ENCODE assay signal across 20 mouse cellular contexts in the genomic region with DNA sequence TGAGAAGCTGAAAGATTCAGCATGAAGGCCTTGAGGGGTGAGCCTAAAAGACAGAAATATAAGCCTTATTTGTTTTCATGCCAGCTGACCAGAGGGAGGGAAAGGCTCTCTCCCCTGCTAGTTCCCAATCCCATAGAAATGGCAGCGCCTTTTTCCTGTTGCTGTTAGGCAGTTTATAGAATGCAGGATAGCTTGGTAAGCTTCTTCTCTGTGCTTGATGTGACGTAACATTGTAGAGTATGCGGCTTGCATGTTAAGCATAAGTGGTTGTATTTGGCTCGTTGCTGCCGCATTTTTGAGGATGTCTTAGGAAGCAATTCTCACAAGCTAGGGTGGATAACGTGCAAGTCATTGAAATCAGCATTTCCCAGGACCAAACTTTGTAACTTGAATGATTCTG.
DNase-seq lines count a peak whose midpoint lies in the region; ATAC-seq and TF ChIP-seq lines count a peak whose summit lies in the region.
"Had no signal": no experiment of that assay in that cellular context is flagged by ENCODE, and none has a peak within 500 bp of the region (broad histone marks: within the 10 kb centered on the region; RNA-seq: fewer than 3 reads in every experiment).

No protein-coding gene starts in this region.

- TF ChIP-seq CTCF in brain, embryonic 14.5 days (IDR thresholded peaks at IDR 0.05; ENCODE audit: borderline replicate concordance, extremely low read depth, insufficient read depth, insufficient read length), result no peak
- TF ChIP-seq CTCF in forebrain, postnatal 0 days (IDR thresholded peaks at IDR 0.05; ENCODE audit: low read depth), result no peak

- no peak overlapping the region for H3K4me2 ChIP-seq in heart, embryonic 13.5 days
- H3K4me2 ChIP-seq in lung, embryonic 16.5 days (ENCODE audit: low read depth, low read length), result no peak overlapping the region
- peak overlapping the region; percentile 38 for H3K4me2 ChIP-seq in forebrain, postnatal 0 days (ENCODE audit: low read depth)
- H3K4me2 ChIP-seq: liver, embryonic 11.5 days had no signal

- H3K4me3 ChIP-seq in heart, embryonic 13.5 days, result no peak overlapping the region
- H3K4me3 ChIP-seq in lung, embryonic 16.5 days (ENCODE audit: low read length), result no peak overlapping the region
- 0 out of 2 replicates have a peak overlapping the region, but pooled peaks have one; percentile 0 for H3K4me3 ChIP-seq in forebrain, postnatal 0 days (ENCODE audit: low read depth, low read length)

- peak overlapping the region; percentile 24; the same call in 1 of the 2 replicates for H3K9ac ChIP-seq in heart, embryonic 13.5 days
- no peak overlapping the region for H3K9ac ChIP-seq in lung, embryonic 16.5 days (ENCODE audit: low read length)
- 0 out of 2 replicates have a peak overlapping the region, but pooled peaks have one; percentile 18 for H3K9ac ChIP-seq in forebrain, postnatal 0 days

- 52% methylated on average over 6 of the region's 6 CpGs for WGBS in heart, embryonic 13.5 days
- 40% methylated on average over 6 of the region's 6 CpGs for WGBS in lung, embryonic 16.5 days
- WGBS in forebrain, postnatal 0 days, result 14% methylated on average over 6 of the region's 6 CpGs

- ATAC-seq in heart, embryonic 13.5 days (ENCODE audit: extremely low read depth, insufficient number of reproducible peaks, low FRiP score, low TSS enrichment), result no peak
- 0 out of 2 replicates have a peak, but pooled peaks have one; percentile 34 for ATAC-seq in lung, embryonic 16.5 days (ENCODE audit: low read depth)
- ATAC-seq in forebrain, postnatal 0 days, result peak; percentile 85
- ATAC-seq in erythroid progenitor cell, adult 5-6 weeks (replicated peaks; ENCODE audit: low FRiP score, poor library complexity, severe bottlenecking), result no peak
- ATAC-seq: intestine, embryonic 16.5 days had no signal

- TF ChIP-seq POLR2A in brain, embryonic 14.5 days (IDR thresholded peaks at IDR 0.05; ENCODE audit: borderline replicate concordance, extremely low read depth, insufficient read depth, insufficient read length, poor library complexity, severe bottlenecking), result no peak

- no peak for DNase-seq in heart, adult 18-20 months
- DNase-seq in lung, postnatal 10 days, result no peak
- DNase-seq in brain, embryonic 14.5 days (ENCODE audit: low read depth), result peak; percentile 73
- peak; percentile 78 for DNase-seq in forebrain, postnatal 0 days
- DNase-seq in adrenal gland, postnatal 36 days, result no peak
- DNase-seq: adrenal gland, adult 2 months; cerebellum, adult 9-11 months; embryo, embryonic 11 days; heart, postnatal 14 days; kidney, postnatal 14 days; left cerebral cortex, postnatal 4 days; lung, postnatal 4 days; retina, postnatal 1 day; thymus, postnatal 14 days had no signal

- no peaks in the 10 kb centered on the region for H3K9me3 ChIP-seq in heart, embryonic 13.5 days
- no peaks in the 10 kb centered on the region for H3K9me3 ChIP-seq in lung, embryonic 16.5 days (ENCODE audit: control insufficient read depth, low read length)
- no peaks in the 10 kb centered on the region for H3K9me3 ChIP-seq in forebrain, postnatal 0 days (ENCODE audit: low read length)

- no peaks in the 10 kb centered on the region for H3K27me3 ChIP-seq in heart, embryonic 13.5 days (replicated peaks)
- no peaks in the 10 kb centered on the region for H3K27me3 ChIP-seq in lung, embryonic 16.5 days (ENCODE audit: control insufficient read depth, insufficient read depth, low read depth, low read length)
- no peaks in the 10 kb centered on the region for H3K27me3 ChIP-seq in forebrain, postnatal 0 days (ENCODE audit: insufficient read depth, low read length)

- peaks cover 36% of the 10 kb centered on the region for H3K4me1 ChIP-seq in heart, embryonic 13.5 days
- H3K4me1 ChIP-seq in lung, embryonic 16.5 days (replicated peaks; ENCODE audit: control insufficient read depth, insufficient read depth, low read length), result peaks cover 17% of the 10 kb centered on the region
- peaks cover 15% of the 10 kb centered on the region; the same call in 1 of the 2 replicates for H3K4me1 ChIP-seq in forebrain, postnatal 0 days (ENCODE audit: insufficient read depth)

- H3K36me3 ChIP-seq in heart, embryonic 13.5 days, result 0 out of 2 replicates have a peak, but pooled peaks cover 2% of the 10 kb centered on the region
- H3K36me3 ChIP-seq in lung, embryonic 16.5 days (ENCODE audit: control insufficient read depth, insufficient read depth, low read length), result no peaks in the 10 kb centered on the region
- no peaks in the 10 kb centered on the region for H3K36me3 ChIP-seq in forebrain, postnatal 0 days (ENCODE audit: insufficient read depth)

- H3K27ac ChIP-seq in heart, embryonic 13.5 days (replicated peaks), result 0 out of 2 replicates have a peak overlapping the region, but pooled peaks have one; percentile 32
- no peak overlapping the region for H3K27ac ChIP-seq in lung, embryonic 16.5 days (ENCODE audit: low read length)
- peak overlapping the region; percentile 75 for H3K27ac ChIP-seq in forebrain, postnatal 0 days (ENCODE audit: low read depth, low read length)
- H3K27ac ChIP-seq: stomach, postnatal 0 days had no signal

Comparison
In these comparisons a context has a peak if more than half of its experiments do, and no peak if none do; other contexts are left out.
1. ATAC-seq: peak in lung, embryonic 16.5 days (single experiment) and forebrain, postnatal 0 days (single experiment); none in heart, embryonic 13.5 days (single experiment) and erythroid progenitor cell, adult 5-6 weeks (single experiment).
2. DNase-seq: peak in brain, embryonic 14.5 days (single experiment) and forebrain, postnatal 0 days (single experiment); none in heart, adult 18-20 months (0 of 2), lung, postnatal 10 days (single experiment) and adrenal gland, postnatal 36 days (0 of 2).